Mouse (Mus musculus): ENCODE measurements around the gene Rasgef1b. TPM values are rescaled to one million over a fixed set of nuclear protein-coding genes. Genes with fewer than 3 reads are reported as not detected.

Gene Rasgef1b
- total RNA-seq, 1 experiment from 2014 or later = 57.6 TPM

- ATAC-seq (replicated peaks; ENCODE audit: insufficient number of reproducible peaks, low FRiP score, low TSS enrichment, poor library complexity, severe bottlenecking) = no peak
Measured at GRCm38 (mm10) chr5:99391525-99391924, 337.3 kb downstream of the Rasgef1b start.

- no peak for ATAC-seq (replicated peaks; ENCODE audit: insufficient number of reproducible peaks, low FRiP score, low TSS enrichment, poor library complexity, severe bottlenecking)
Measured at GRCm38 (mm10) chr5:99390776-99391175, 338.1 kb downstream of the Rasgef1b start.

GRCm38 (mm10) chr5:99390314-99390713 lies 338.6 kb downstream of the Rasgef1b start:
- no peak for ATAC-seq (replicated peaks; ENCODE audit: insufficient number of reproducible peaks, low FRiP score, low TSS enrichment, poor library complexity, severe bottlenecking)

GRCm38 (mm10) chr5:99388585-99389250 lies 340.1 kb downstream of the Rasgef1b start:
- ATAC-seq (replicated peaks; ENCODE audit: insufficient number of reproducible peaks, low FRiP score, low TSS enrichment, poor library complexity, severe bottlenecking) = no peak

- ATAC-seq (replicated peaks; ENCODE audit: insufficient number of reproducible peaks, low FRiP score, low TSS enrichment, poor library complexity, severe bottlenecking) = no peak
Measured at GRCm38 (mm10) chr5:99388131-99388530, 340.7 kb downstream of the Rasgef1b start.

- ATAC-seq (replicated peaks; ENCODE audit: insufficient number of reproducible peaks, low FRiP score, low TSS enrichment, poor library complexity, severe bottlenecking) = no peak
Measured at GRCm38 (mm10) chr5:99387185-99387981, 341.5 kb downstream of the Rasgef1b start.

- no peak for ATAC-seq (replicated peaks; ENCODE audit: insufficient number of reproducible peaks, low FRiP score, low TSS enrichment, poor library complexity, severe bottlenecking)
Measured at GRCm38 (mm10) chr5:99386246-99386845, 342.5 kb downstream of the Rasgef1b start.

- ATAC-seq (replicated peaks; ENCODE audit: insufficient number of reproducible peaks, low FRiP score, low TSS enrichment, poor library complexity, severe bottlenecking) = no peak
Measured at GRCm38 (mm10) chr5:99385737-99386136, 343.1 kb downstream of the Rasgef1b start.

- ATAC-seq (replicated peaks; ENCODE audit: insufficient number of reproducible peaks, low FRiP score, low TSS enrichment, poor library complexity, severe bottlenecking) = no peak
Measured at GRCm38 (mm10) chr5:99385090-99385489, 343.8 kb downstream of the Rasgef1b start.

- no peak for ATAC-seq (replicated peaks; ENCODE audit: insufficient number of reproducible peaks, low FRiP score, low TSS enrichment, poor library complexity, severe bottlenecking)
Measured at GRCm38 (mm10) chr5:99383783-99384281, 345.0 kb downstream of the Rasgef1b start.

GRCm38 (mm10) chr5:99382786-99383185 lies 346.1 kb downstream of the Rasgef1b start:
- ATAC-seq (replicated peaks; ENCODE audit: insufficient number of reproducible peaks, low FRiP score, low TSS enrichment, poor library complexity, severe bottlenecking) = peak; percentile 57

GRCm38 (mm10) chr5:99381639-99382038 lies 347.2 kb downstream of the Rasgef1b start:
- peak; percentile 83 for ATAC-seq (replicated peaks; ENCODE audit: insufficient number of reproducible peaks, low FRiP score, low TSS enrichment, poor library complexity, severe bottlenecking)

GRCm38 (mm10) chr5:99380882-99381281 lies 348.0 kb downstream of the Rasgef1b start:
- no peak for ATAC-seq (replicated peaks; ENCODE audit: insufficient number of reproducible peaks, low FRiP score, low TSS enrichment, poor library complexity, severe bottlenecking)

GRCm38 (mm10) chr5:99380166-99380565 lies 348.7 kb downstream of the Rasgef1b start:
- ATAC-seq (replicated peaks; ENCODE audit: insufficient number of reproducible peaks, low FRiP score, low TSS enrichment, poor library complexity, severe bottlenecking) = 0 out of 2 replicates have a peak, but pooled peaks have one; percentile 19

- ATAC-seq (replicated peaks; ENCODE audit: insufficient number of reproducible peaks, low FRiP score, low TSS enrichment, poor library complexity, severe bottlenecking) = no peak
Measured at GRCm38 (mm10) chr5:99378437-99379226, 350.2 kb downstream of the Rasgef1b start.

- ATAC-seq (replicated peaks; ENCODE audit: insufficient number of reproducible peaks, low FRiP score, low TSS enrichment, poor library complexity, severe bottlenecking) = peak; percentile 51; the same call in 1 of the 2 replicates
Measured at GRCm38 (mm10) chr5:99375725-99376124, 353.1 kb downstream of the Rasgef1b start.

- 0 out of 2 replicates have a peak, but pooled peaks have one; percentile 47 for ATAC-seq (replicated peaks; ENCODE audit: insufficient number of reproducible peaks, low FRiP score, low TSS enrichment, poor library complexity, severe bottlenecking)
Measured at GRCm38 (mm10) chr5:99374460-99374859, 354.4 kb downstream of the Rasgef1b start.

GRCm38 (mm10) chr5:99373570-99374151 lies 355.2 kb downstream of the Rasgef1b start:
- ATAC-seq (replicated peaks; ENCODE audit: insufficient number of reproducible peaks, low FRiP score, low TSS enrichment, poor library complexity, severe bottlenecking) = no peak
